Mouse (Mus musculus) midbrain, embryonic 11.5 days (tissue): ENCODE data around the gene Cd7. TPM values are rescaled to one million over a fixed set of nuclear protein-coding genes. Genes with fewer than 3 reads are reported as not detected.

ENCODE experiments used
- ATAC-seq: fragments of 200-750 bp; cut with Nextera tagmentation; 2 replicates; pipeline ENCODE4 v1.8.0; 2017; ENCODE audit warnings: moderate TSS enrichment, moderate library complexity; ENCODE audit not compliant: low FRiP score
- DNase-seq: peaks from one replicate; pipeline ENCODE4 v3.0.0; 2015; ENCODE audit warnings: low spot score; ENCODE audit errors: missing footprints
- H3K27ac ChIP-seq: fragments of 300-500 bp; sonication (generic); 2 replicates; pipeline ENCODE4 v1.5.1; 2014; ENCODE audit warnings: low read depth, low read length
- H3K27me3 ChIP-seq: fragments of 300-500 bp; sonication (generic); 2 replicates; pipeline ENCODE4 v1.6.1; 2014; ENCODE audit warnings: mild to moderate bottlenecking, low read length, moderate library complexity, mixed read lengths; ENCODE audit not compliant: control insufficient read depth, insufficient read depth
- H3K36me3 ChIP-seq: fragments of 300-500 bp; sonication (generic); 2 replicates; pipeline ENCODE4 v1.6.1; 2014; ENCODE audit warnings: mild to moderate bottlenecking, low read length, moderate library complexity, mixed read lengths; ENCODE audit not compliant: control insufficient read depth, insufficient read depth
- H3K4me1 ChIP-seq: fragments of 300-500 bp; sonication (generic); 2 replicates; pipeline ENCODE4 v1.6.1; 2014; ENCODE audit warnings: low read length; ENCODE audit not compliant: control insufficient read depth, insufficient read depth
- H3K4me2 ChIP-seq: fragments of 300-500 bp; sonication (generic); 2 replicates; pipeline ENCODE4 v1.6.1; 2014; ENCODE audit warnings: mild to moderate bottlenecking, moderate library complexity
- H3K4me3 ChIP-seq: fragments of 300-500 bp; sonication (generic); 2 replicates; pipeline ENCODE4 v1.5.1; 2014; ENCODE audit warnings: low read depth, low read length
- H3K9ac ChIP-seq: fragments of 300-500 bp; sonication (generic); 2 replicates; pipeline ENCODE4 v1.6.1; 2014; ENCODE audit warnings: low read length
- H3K9me3 ChIP-seq: fragments of 300-500 bp; sonication (generic); 2 replicates; pipeline ENCODE4 v1.6.1; 2016; ENCODE audit warnings: low read length; ENCODE audit not compliant: control insufficient read depth
- WGBS: fragments of 180-500 bp; shearing (Covaris S2); extraction: QIAGEN DNeasy Blood & Tissue Kit; methylation state at CpG from one replicate; pipeline ENCODE4 v1.1.7; 2014; 5-methylcytosine and 5-hydroxymethylcytosine counted together
- polyA plus RNA-seq: library from polyadenylated mRNA; unstranded; fragments of >200 nt; fragmentation: Nextera tagmentation; extraction: Ambion mirVana; gene quantifications from 2 replicates; pipeline ENCODE4 v1.2.1, GENCODE M21; 2014

Gene Cd7
- polyA plus RNA-seq, 1 experiment from 2014 or later, result not detected

- no peak overlapping the region for H3K27ac ChIP-seq
- H3K4me1 ChIP-seq, result no peaks in the 10 kb centered on the region
- H3K27me3 ChIP-seq, result no peaks in the 10 kb centered on the region
- H3K4me3 ChIP-seq, result no peak overlapping the region
- no peak overlapping the region for H3K9ac ChIP-seq
- no peaks in the 10 kb centered on the region for H3K36me3 ChIP-seq
- WGBS, result 71% methylated on average over 4 of the region's 4 CpGs
- no peak overlapping the region for H3K4me2 ChIP-seq
- DNase-seq, result no peak
- no peaks in the 10 kb centered on the region for H3K9me3 ChIP-seq
- ATAC-seq, result no peak
Observed at GRCm38 (mm10) chr11:121041636-121042035, 2.4 kb upstream of the Cd7 start.

GRCm38 (mm10) chr11:121041212-121041611 lies 2.0 kb upstream of the Cd7 start:
- no peaks in the 10 kb centered on the region for H3K36me3 ChIP-seq
- WGBS, result 5% methylated on average over 4 of the region's 4 CpGs

GRCm38 (mm10) chr11:121038366-121039240 lies 615 bp downstream of the Cd7 start:
- Histone ChIP-seq H3K36me3 (no peaks in the 10 kb centered on the region), H3K9me3 (no peaks in the 10 kb centered on the region)
- 88% methylated on average over 11 of the region's 11 CpGs for WGBS

More at GRCm38 (mm10) chr11:121041212-121041611, 2.0 kb upstream of the Cd7 start:
- Histone ChIP-seq H3K9me3 (no peaks in the 10 kb centered on the region), H3K9ac (no peak overlapping the region), H3K4me2 (no peak overlapping the region), H3K27me3 (no peaks in the 10 kb centered on the region), H3K4me1 (no peaks in the 10 kb centered on the region), H3K27ac (no peak overlapping the region), H3K4me3 (no peak overlapping the region)
- ATAC-seq (peak; percentile 59; the same call in 1 of the 2 replicates), DNase-seq (peak; percentile 97)

GRCm38 (mm10) chr11:121033118-121033517 lies 6.1 kb downstream of the Cd7 start:
- no peak overlapping the region for H3K4me2 ChIP-seq
- 82% methylated on average over 5 of the region's 5 CpGs for WGBS
- H3K27me3 ChIP-seq, result no peaks in the 10 kb centered on the region
- DNase-seq, result no peak
- no peaks in the 10 kb centered on the region for H3K36me3 ChIP-seq
- no peak overlapping the region for H3K4me3 ChIP-seq
- no peak overlapping the region for H3K9ac ChIP-seq
- no peak overlapping the region for H3K27ac ChIP-seq
- ATAC-seq, result no peak
- no peaks in the 10 kb centered on the region for H3K9me3 ChIP-seq
- no peaks in the 10 kb centered on the region for H3K4me1 ChIP-seq

More at GRCm38 (mm10) chr11:121038366-121039240, 615 bp downstream of the Cd7 start:
- Histone ChIP-seq H3K27ac (no peak overlapping the region), H3K27me3 (no peaks in the 10 kb centered on the region), H3K9ac (no peak overlapping the region), H3K4me1 (no peaks in the 10 kb centered on the region), H3K4me2 (no peak overlapping the region), H3K4me3 (no peak overlapping the region)
- DNase-seq (no peak), ATAC-seq (no peak)

- Histone ChIP-seq H3K9ac (no peak overlapping the region), H3K36me3 (no peaks in the 10 kb centered on the region), H3K9me3 (no peaks in the 10 kb centered on the region), H3K4me2 (no peak overlapping the region), H3K27ac (no peak overlapping the region), H3K27me3 (no peaks in the 10 kb centered on the region), H3K4me1 (no peaks in the 10 kb centered on the region), H3K4me3 (no peak overlapping the region)
- DNase-seq (no peak), ATAC-seq (no peak)
- WGBS, result 90% methylated on average over 7 of the region's 7 CpGs
Observed at GRCm38 (mm10) chr11:121027259-121027658, 12.0 kb downstream of the Cd7 start.

GRCm38 (mm10) chr11:121024163-121024562 lies 15.1 kb downstream of the Cd7 start:
- WGBS, result 75% methylated on average over 6 of the region's 6 CpGs
- Histone ChIP-seq H3K4me1 (no peaks in the 10 kb centered on the region), H3K9me3 (no peaks in the 10 kb centered on the region), H3K4me3 (no peak overlapping the region), H3K36me3 (no peaks in the 10 kb centered on the region), H3K4me2 (no peak overlapping the region), H3K9ac (no peak overlapping the region), H3K27me3 (no peaks in the 10 kb centered on the region), H3K27ac (no peak overlapping the region)
- DNase-seq, result no peak
- ATAC-seq, result no peak

- H3K9ac ChIP-seq, result no peak overlapping the region
- no peak for ATAC-seq
- H3K36me3 ChIP-seq, result no peaks in the 10 kb centered on the region
- no peak overlapping the region for H3K27ac ChIP-seq
- DNase-seq, result no peak
- no peaks in the 10 kb centered on the region for H3K4me1 ChIP-seq
- H3K4me3 ChIP-seq, result no peak overlapping the region
- no peaks in the 10 kb centered on the region for H3K27me3 ChIP-seq
- H3K4me2 ChIP-seq, result no peak overlapping the region
- no peaks in the 10 kb centered on the region for H3K9me3 ChIP-seq
- 77% methylated on average over 5 of the region's 5 CpGs for WGBS
Observed at GRCm38 (mm10) chr11:121019501-121019900, 19.7 kb downstream of the Cd7 start.

GRCm38 (mm10) chr11:121017703-121018102 lies 21.5 kb downstream of the Cd7 start:
- Histone ChIP-seq H3K36me3 (no peaks in the 10 kb centered on the region), H3K4me1 (no peaks in the 10 kb centered on the region), H3K27ac (no peak overlapping the region), H3K4me2 (no peak overlapping the region), H3K9me3 (no peaks in the 10 kb centered on the region), H3K4me3 (no peak overlapping the region), H3K9ac (no peak overlapping the region), H3K27me3 (no peaks in the 10 kb centered on the region)
- DNase-seq (peak; percentile 87), ATAC-seq (0 out of 2 replicates have a peak, but pooled peaks have one; percentile 72)
- WGBS, result 36% methylated on average over 3 of the region's 3 CpGs

- H3K4me3 ChIP-seq, result no peak overlapping the region
- H3K4me2 ChIP-seq, result no peak overlapping the region
- H3K9me3 ChIP-seq, result no peaks in the 10 kb centered on the region
- 0 out of 2 replicates have a peak overlapping the region, but pooled peaks have one; percentile 9 for H3K9ac ChIP-seq
- 73% methylated on average over 6 of the region's 6 CpGs for WGBS
- H3K4me1 ChIP-seq, result no peaks in the 10 kb centered on the region
- no peaks in the 10 kb centered on the region for H3K36me3 ChIP-seq
- no peak overlapping the region for H3K27ac ChIP-seq
- DNase-seq, result no peak
- no peak for ATAC-seq
- H3K27me3 ChIP-seq, result no peaks in the 10 kb centered on the region
Observed at GRCm38 (mm10) chr11:121015472-121015871, 23.7 kb downstream of the Cd7 start.
